Mouse (Mus musculus) heart, adult 9 months (tissue): ENCODE results near the gene Inca1.
A peak's percentile ranks its signal among the peaks of the same experiment; 100 is the strongest.

Experiments used
- DNase-seq, 2 experiments: peaks; one replicate each; pipeline ENCODE4 v3.0.0; 2022; ENCODE audit warnings: low spot score in 2 of 2

The Inca1 gene

GRCm38 (mm10) chr11:70653345-70654197, 46.4 kb downstream of the Inca1 start:
- peak; percentile 64 to 70 for DNase-seq

GRCm38 (mm10) chr11:70652884-70653344, 47.0 kb downstream of the Inca1 start:
- DNase-seq: no peak

GRCm38 (mm10) chr11:70652029-70652883, 47.7 kb downstream of the Inca1 start:
- no peak for DNase-seq

GRCm38 (mm10) chr11:70651391-70651790, 48.6 kb downstream of the Inca1 start:
- DNase-seq: no peak

GRCm38 (mm10) chr11:70650322-70651175, 49.4 kb downstream of the Inca1 start:
- DNase-seq: no peak

- DNase-seq: no peak
Measured at GRCm38 (mm10) chr11:70649185-70649734, 50.7 kb downstream of the Inca1 start.

- no peak for DNase-seq
Measured at GRCm38 (mm10) chr11:70648512-70648911, 51.4 kb downstream of the Inca1 start.

GRCm38 (mm10) chr11:70647716-70648420, 52.1 kb downstream of the Inca1 start:
- DNase-seq: peak in 1 of 2 experiments; percentile 17

GRCm38 (mm10) chr11:70646691-70647650, 53.0 kb downstream of the Inca1 start, which contains the start of the genes Rnf167 and Slc25a11:
Gene Rnf167, plus strand, starts transcription at chr11:70647235.
Gene Slc25a11, minus strand, starts transcription at chr11:70647479.
- peak; percentile 95 to 97 for DNase-seq

GRCm38 (mm10) chr11:70646259-70646555, 53.7 kb downstream of the Inca1 start:
- DNase-seq: no peak

GRCm38 (mm10) chr11:70645461-70646258, 54.3 kb downstream of the Inca1 start:
- peak in 1 of 2 experiments; percentile 35 for DNase-seq

- no peak for DNase-seq
Measured at GRCm38 (mm10) chr11:70644564-70645103, 55.3 kb downstream of the Inca1 start.

- DNase-seq: no peak
Measured at GRCm38 (mm10) chr11:70643051-70643450, 56.9 kb downstream of the Inca1 start.

- DNase-seq: no peak
Measured at GRCm38 (mm10) chr11:70641241-70641640, 58.7 kb downstream of the Inca1 start.

- no peak for DNase-seq
Measured at GRCm38 (mm10) chr11:70639976-70640375, 60.0 kb downstream of the Inca1 start.

GRCm38 (mm10) chr11:70638714-70639278, 61.2 kb downstream of the Inca1 start, which contains the start of gene Gp1ba:
Gene Gp1ba, plus strand, starts transcription at chr11:70639122.
- no peak for DNase-seq
